Mouse (Mus musculus): Measurements from ENCODE around the gene Cnnm2.
A peak's percentile ranks its signal among the peaks of the same experiment; 100 is the strongest.

- peak in 1 of 3 experiments; percentile 4; a peak in 1 of 6 replicates for TF ChIP-seq CTCF (IDR thresholded peaks at IDR 0.05 in 2 of 3, conservative IDR thresholded peaks at IDR 0.05 in 1 of 3; ENCODE audit: control insufficient read depth in 1 of 3, insufficient read depth in 1 of 3, low read depth in 2 of 3, low read length in 3 of 3, poor library complexity in 1 of 3, severe bottlenecking in 1 of 3)
- TF ChIP-seq HCFC1 (IDR thresholded peaks at IDR 0.05; ENCODE audit: low read depth, low read length) = peak; percentile 85
- TF ChIP-seq ETS1 (IDR thresholded peaks at IDR 0.05; ENCODE audit: low read depth, low read length) = 0 out of 2 replicates have a peak, but pooled peaks have one; percentile 12
- peak; percentile 85 for TF ChIP-seq USF1 (IDR thresholded peaks at IDR 0.05; ENCODE audit: low read depth, low read length)
- peak; percentile 48; the same call in 1 of the 2 replicates for TF ChIP-seq NELFE (IDR thresholded peaks at IDR 0.05; ENCODE audit: low read depth, low read length)
- TF ChIP-seq NRF1 (IDR thresholded peaks at IDR 0.05; ENCODE audit: insufficient read depth, low read depth, low read length, poor library complexity, severe bottlenecking) = peak; percentile 72
- TF ChIP-seq MEF2A (IDR thresholded peaks at IDR 0.05; ENCODE audit: extremely low read depth, insufficient replicate concordance, low read depth, low read length, poor library complexity, severe bottlenecking) = no peak
- no peak; the same call in 1 of the 2 replicates for TF ChIP-seq RCOR1 (IDR thresholded peaks at IDR 0.05; ENCODE audit: low read depth, low read length)
- no peak for TF ChIP-seq ZC3H11A (IDR thresholded peaks at IDR 0.05; ENCODE audit: low read depth, low read length)
- peak; percentile 65 for TF ChIP-seq MYC (IDR thresholded peaks at IDR 0.05; ENCODE audit: low read depth, low read length)
- no peak; the same call in 1 of the 2 replicates for TF ChIP-seq SMC3 (IDR thresholded peaks at IDR 0.05; ENCODE audit: low read depth, low read length)
- TF ChIP-seq EP300 (IDR thresholded peaks at IDR 0.05; ENCODE audit: low read depth in 1 of 2, low read length in 2 of 2) = no peak; a peak in 1 of 4 replicates
These were observed at the start of gene Cnnm2 for GRCm38 (mm10) chr19:46761247-46761946.
